ENCODE assay signal across 20 mouse cellular contexts in genomic region chr16:37901318-37901717, GRCm38 (mm10). TPM values are rescaled to one million over a fixed set of nuclear protein-coding genes. Genes with fewer than 3 reads are reported as not detected.
A peak's percentile ranks its signal among the peaks of the same experiment; 100 is the strongest.
DNase-seq lines count a peak whose midpoint lies in the region; ATAC-seq and TF ChIP-seq lines count a peak whose summit lies in the region.
"Had no signal": no experiment of that assay in that cellular context is flagged by ENCODE, and none has a peak within 500 bp of the region (broad histone marks: within the 10 kb centered on the region; RNA-seq: fewer than 3 reads in every experiment).

No protein-coding gene starts in this region.

- 36% methylated on average over 11 of the region's 11 CpGs for WGBS in intestine, embryonic 16.5 days
- 40% methylated on average over 11 of the region's 11 CpGs for WGBS in kidney, embryonic 14.5 days
- 57% methylated on average over 11 of the region's 11 CpGs for WGBS in lung, adult 2 months

- no peaks in the 10 kb centered on the region for H3K9me3 ChIP-seq in intestine, embryonic 16.5 days (ENCODE audit: control insufficient read depth, low read length)
- H3K9me3 ChIP-seq in kidney, embryonic 14.5 days (ENCODE audit: control insufficient read depth, low read length), result no peaks in the 10 kb centered on the region
- H3K9me3 ChIP-seq: embryonic facial prominence, embryonic 13.5 days; hindbrain, embryonic 15.5 days; liver, embryonic 15.5 days; neural tube, embryonic 12.5 days had no signal

- peaks cover 3% of the 10 kb centered on the region; the same call in 1 of the 2 replicates for H3K4me1 ChIP-seq in intestine, embryonic 16.5 days (ENCODE audit: control insufficient read depth, insufficient read depth, low read length)
- H3K4me1 ChIP-seq in kidney, embryonic 14.5 days (ENCODE audit: control insufficient read depth, insufficient read depth, low read length), result peaks cover 8% of the 10 kb centered on the region; the same call in 1 of the 2 replicates
- H3K4me1 ChIP-seq in lung, adult 2 months (ENCODE audit: control insufficient read depth, insufficient read depth, low read length), result no peaks in the 10 kb centered on the region
- H3K4me1 ChIP-seq: hindbrain, embryonic 15.5 days; liver, embryonic 15.5 days; midbrain, embryonic 12.5 days; neural tube, embryonic 12.5 days had no signal

- no peak for TF ChIP-seq CTCF in lung, adult 2 months (IDR thresholded peaks at IDR 0.05; ENCODE audit: insufficient read depth, low read length)

- TF ChIP-seq POLR2A in lung, adult 2 months (IDR thresholded peaks at IDR 0.05; ENCODE audit: borderline replicate concordance, extremely low read depth, low read depth, low read length), result no peak

- H3K27me3 ChIP-seq in intestine, embryonic 16.5 days (replicated peaks; ENCODE audit: control insufficient read depth, insufficient read depth, low read length), result no peaks in the 10 kb centered on the region
- no peaks in the 10 kb centered on the region for H3K27me3 ChIP-seq in kidney, embryonic 14.5 days (ENCODE audit: control insufficient read depth, insufficient read depth, low read length)
- H3K27me3 ChIP-seq: embryonic facial prominence, embryonic 13.5 days; heart, embryonic 12.5 days; hindbrain, embryonic 15.5 days; liver, embryonic 15.5 days; midbrain, embryonic 12.5 days; neural tube, embryonic 12.5 days; Patski had no signal

- H3K9ac ChIP-seq in intestine, embryonic 16.5 days (ENCODE audit: low read depth, low read length), result no peak overlapping the region
- no peak overlapping the region for H3K9ac ChIP-seq in kidney, embryonic 14.5 days (ENCODE audit: low read depth, low read length)
- H3K9ac ChIP-seq: embryonic facial prominence, embryonic 13.5 days; heart, embryonic 12.5 days; hindbrain, embryonic 15.5 days; liver, embryonic 15.5 days; midbrain, embryonic 12.5 days; neural tube, embryonic 12.5 days had no signal

- peak; percentile 43 for DNase-seq in ZHBTc4 (ENCODE audit: low read depth, low spot score)
- DNase-seq in kidney, postnatal 36 days, result peak; percentile 73 to 74
- no peak for DNase-seq in lung, adult 2 months
- no peak for DNase-seq in cerebellum, postnatal 36 days
- DNase-seq in right cerebral cortex, postnatal 4 days, result no peak
- DNase-seq: cerebellum, adult 2 months; heart, postnatal 14 days; lung, postnatal 10 days; thymus, postnatal 25 days had no signal

- H3K27ac ChIP-seq in intestine, embryonic 16.5 days (ENCODE audit: low read length), result peak overlapping the region; percentile 72
- no peak overlapping the region for H3K27ac ChIP-seq in kidney, embryonic 14.5 days (ENCODE audit: low read depth, low read length)
- H3K27ac ChIP-seq: embryonic facial prominence, embryonic 13.5 days; hindbrain, embryonic 15.5 days; liver, embryonic 15.5 days; midbrain, embryonic 12.5 days; neural tube, embryonic 12.5 days had no signal

- no peak overlapping the region for H3K4me2 ChIP-seq in intestine, embryonic 16.5 days (ENCODE audit: low read depth, low read length)
- no peak overlapping the region for H3K4me2 ChIP-seq in kidney, embryonic 14.5 days (replicated peaks; ENCODE audit: low read depth, low read length)
- H3K4me2 ChIP-seq: embryonic facial prominence, embryonic 13.5 days; heart, embryonic 12.5 days; hindbrain, embryonic 15.5 days; liver, embryonic 15.5 days; midbrain, embryonic 12.5 days; neural tube, embryonic 12.5 days had no signal

- H3K4me3 ChIP-seq in intestine, embryonic 16.5 days (ENCODE audit: low read length), result no peak overlapping the region
- H3K4me3 ChIP-seq in kidney, embryonic 14.5 days (ENCODE audit: low read length), result no peak overlapping the region
- H3K4me3 ChIP-seq in lung, adult 2 months (replicated peaks; ENCODE audit: extremely low read depth, low read depth, low read length), result no peak overlapping the region
- H3K4me3 ChIP-seq: embryonic facial prominence, embryonic 13.5 days; heart, embryonic 12.5 days; hindbrain, embryonic 15.5 days; liver, embryonic 15.5 days; midbrain, embryonic 12.5 days; neural tube, embryonic 12.5 days had no signal

- no peaks in the 10 kb centered on the region for H3K36me3 ChIP-seq in intestine, embryonic 16.5 days (ENCODE audit: control insufficient read depth, insufficient read depth, low read length)
- no peaks in the 10 kb centered on the region for H3K36me3 ChIP-seq in kidney, embryonic 14.5 days (ENCODE audit: control insufficient read depth, insufficient read depth, low read length)
- H3K36me3 ChIP-seq: embryonic facial prominence, embryonic 13.5 days; heart, embryonic 12.5 days; hindbrain, embryonic 15.5 days; liver, embryonic 15.5 days; midbrain, embryonic 12.5 days; neural tube, embryonic 12.5 days had no signal

- ATAC-seq in intestine, embryonic 16.5 days, result peak; percentile 98
- ATAC-seq in kidney, embryonic 14.5 days (ENCODE audit: low FRiP score, low TSS enrichment), result peak; percentile 51; the same call in 1 of the 2 replicates
- ATAC-seq: forebrain, embryonic 16.5 days; Patski had no signal

RNA-seq across cellular contexts. Expression of gene Gpr156, which starts 15.0 kb away (rescaled TPM):
- polyA plus RNA-seq in intestine, embryonic 16.5 days (2015; fragmentation: Nextera tagmentation; extraction: Ambion mirVana), result 0.13 and 0.15 TPM in 2 replicates
- polyA plus RNA-seq in kidney, embryonic 14.5 days (2014; fragmentation: Nextera tagmentation; extraction: Ambion mirVana), result 0.57 and 1.1 TPM in 2 replicates
- 0.12 and 0.22 TPM in 2 replicates for polyA plus RNA-seq in lung, adult 2 months (2012; rRNA removed)
- polyA plus RNA-seq: liver, embryonic 15.5 days had no signal

RNA-seq across cellular contexts. Expression of gene Lrrc58, which starts 33.1 kb away (rescaled TPM):
- polyA plus RNA-seq in intestine, embryonic 16.5 days (2015; fragmentation: Nextera tagmentation; extraction: Ambion mirVana), result 33.5 and 37.7 TPM in 2 replicates
- 51.5 and 78.1 TPM in 2 replicates for polyA plus RNA-seq in kidney, embryonic 14.5 days (2014; fragmentation: Nextera tagmentation; extraction: Ambion mirVana)
- 24.2 TPM in 2 replicates for polyA plus RNA-seq in lung, adult 2 months (2012; rRNA removed)

RNA-seq across cellular contexts. Expression of gene Gm36028, which starts 40.4 kb away (rescaled TPM):
- 3.1 and 4.3 TPM in 2 replicates for polyA plus RNA-seq in intestine, embryonic 16.5 days (2015; fragmentation: Nextera tagmentation; extraction: Ambion mirVana)
- 0.26 TPM in 1 of 2 replicates, not detected in the other for polyA plus RNA-seq in kidney, embryonic 14.5 days (2014; fragmentation: Nextera tagmentation; extraction: Ambion mirVana)
- polyA plus RNA-seq in lung, adult 2 months (2012; rRNA removed), result 0.34 and 0.38 TPM in 2 replicates
- polyA plus RNA-seq: neural tube, embryonic 12.5 days; small intestine, adult 2 months had no signal

Comparison
In these comparisons a context has a peak if more than half of its experiments do, and no peak if none do; other contexts are left out.
1. DNase-seq: peak in ZHBTc4 (single experiment) and kidney, postnatal 36 days (2 of 2); none in lung, adult 2 months (single experiment), cerebellum, postnatal 36 days (0 of 2) and right cerebral cortex, postnatal 4 days (single experiment).